Mouse (Mus musculus) right cerebral cortex, postnatal 25 days (tissue): ENCODE results near the gene Dbndd1.
"Not testable (repeated sequence)": the region's sequence is repeated elsewhere in the genome, so short reads cannot be mapped to it uniquely, and the experiment has no call there.

Experiments
- DNase-seq: peaks from one replicate; pipeline ENCODE4 v3.0.0; 2022

Dbndd1 gene

GRCm38 (mm10) chr8:123514781-123515539, at the start of gene Dbndd1:
Dbndd1 (minus strand) TSS chr8:123515463.
- peak; percentile 62 for DNase-seq

DNA sequence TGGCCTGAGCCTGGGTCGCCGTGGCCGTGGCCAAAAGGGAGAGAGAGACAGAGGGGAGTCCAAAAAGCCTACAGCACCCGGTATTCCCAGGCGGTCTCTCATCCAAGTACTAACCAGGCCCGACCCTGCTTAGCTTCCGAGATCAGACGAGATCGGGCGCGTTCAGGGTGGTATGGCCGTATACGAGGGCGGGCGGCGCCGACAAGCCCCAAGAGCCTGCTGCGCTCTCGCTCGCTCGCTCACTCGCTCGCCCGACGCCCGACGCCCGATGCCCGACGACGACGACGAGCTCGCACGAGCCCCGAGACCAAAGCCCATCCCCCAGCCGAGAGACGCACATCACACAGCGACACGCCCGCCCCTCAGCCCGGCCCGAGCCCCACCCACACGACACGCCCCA, 49.0 kb upstream of the Dbndd1 start:
- not testable (repeated sequence) for DNase-seq

DNA sequence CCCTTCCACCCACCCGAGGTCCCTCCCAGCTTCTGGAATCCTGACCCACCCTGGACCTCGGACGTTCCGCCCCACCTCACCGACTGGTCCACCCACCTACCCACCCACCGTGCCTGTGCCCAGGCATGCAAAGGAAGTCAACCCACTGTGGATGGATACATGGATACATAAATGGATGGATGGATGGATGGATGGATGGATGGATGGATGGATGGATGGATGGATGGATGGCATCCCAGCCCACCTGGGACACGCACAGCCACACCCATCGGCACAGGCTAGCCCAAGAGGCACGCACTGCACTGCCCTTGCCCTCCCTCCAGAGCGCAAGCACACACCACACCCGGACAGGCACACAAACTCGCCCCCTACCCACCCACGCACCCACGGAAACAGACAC, 22.4 kb upstream of the Dbndd1 start:
- DNase-seq, result not testable (repeated sequence)

- no peak for DNase-seq
These were observed 21.7 kb upstream of the Dbndd1 start for GRCm38 (mm10) chr8:123536990-123537380.

DNA sequence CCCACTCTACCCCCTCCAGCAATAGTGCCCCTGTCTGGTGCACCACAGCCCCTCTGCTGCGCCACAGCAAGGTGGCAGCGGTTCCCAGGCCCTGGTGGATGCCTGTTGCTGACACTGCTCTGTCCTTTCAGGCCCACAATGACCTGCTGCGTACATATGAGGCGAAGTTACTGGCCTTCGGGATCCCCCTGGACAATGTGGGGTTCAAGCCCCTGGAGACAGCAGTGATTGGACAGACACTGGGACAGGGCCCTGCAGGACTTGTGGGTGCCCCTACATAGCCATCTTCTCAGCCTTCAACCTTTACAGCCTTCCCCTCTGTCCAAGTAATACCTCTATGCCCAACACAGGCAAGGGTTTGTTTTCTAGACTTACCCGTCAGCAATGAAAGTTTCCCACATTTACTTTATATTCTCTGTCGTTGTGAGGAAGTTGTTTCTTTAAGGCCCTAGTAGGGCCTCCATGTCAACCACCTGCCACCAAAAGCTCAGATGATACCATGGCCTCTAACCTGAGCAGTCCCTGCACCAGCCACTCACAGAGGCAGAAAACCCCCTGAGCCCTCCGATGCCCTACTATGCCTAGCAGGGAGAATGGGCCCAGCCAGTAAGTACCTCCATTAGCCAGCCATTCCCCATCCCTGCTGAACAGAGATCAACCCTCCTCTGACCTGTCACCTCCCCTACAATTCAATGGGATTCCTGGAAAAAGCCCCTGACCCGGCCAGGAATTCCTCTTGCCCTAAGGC, 21.2 kb upstream of the Dbndd1 start:
- no peak for DNase-seq

- DNase-seq, result no peak
These were observed 12.6 kb upstream of the Dbndd1 start for GRCm38 (mm10) chr8:123527720-123528489.

DNA sequence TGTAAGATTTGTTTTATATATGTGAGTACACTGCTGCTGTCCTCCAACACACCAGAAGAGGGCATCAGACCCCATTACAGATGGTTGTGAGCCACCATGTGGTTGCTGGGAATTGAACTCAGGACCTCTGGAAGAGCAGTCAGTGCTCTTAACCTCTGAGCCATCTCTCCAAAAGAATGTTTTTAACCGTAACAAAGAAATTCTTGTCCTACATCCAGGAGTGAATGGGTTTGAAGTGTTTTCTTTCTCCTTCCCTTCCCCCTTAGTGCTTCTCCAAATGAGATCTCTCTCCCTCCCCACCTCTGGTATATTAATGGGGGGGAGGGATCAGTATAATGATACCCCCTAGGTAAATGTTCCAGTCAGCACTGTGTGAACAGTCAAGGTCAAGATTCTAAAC, 4.8 kb upstream of the Dbndd1 start:
- not testable (repeated sequence) for DNase-seq

DNA sequence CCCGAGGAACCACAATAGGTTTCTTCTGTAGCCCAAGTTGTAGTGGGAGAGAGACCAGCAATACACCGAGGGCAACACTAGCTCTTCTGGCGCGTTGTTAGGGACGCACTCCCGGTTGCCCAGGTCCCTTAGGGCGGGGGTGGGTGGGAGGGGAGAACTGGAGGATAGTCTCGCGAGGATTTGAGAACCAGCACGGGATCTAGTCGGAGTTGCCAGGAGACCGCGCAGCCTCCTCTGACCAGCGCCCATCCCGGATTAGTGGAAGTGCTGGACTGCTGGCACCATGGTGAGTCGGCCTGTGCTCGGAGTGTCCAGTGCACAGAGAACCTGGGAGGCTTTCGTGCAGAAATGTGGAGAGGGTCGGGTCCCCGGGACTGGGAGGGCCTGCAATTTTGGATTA, 3.4 kb upstream of the Dbndd1 start, which contains the start of gene Gas8:
TSS of gene Gas8 (plus strand) at position 168 of the 400 bp plus-strand sequence.
- peak; percentile 88 for DNase-seq

- no peak for DNase-seq
These were observed 2.9 kb upstream of the Dbndd1 start for GRCm38 (mm10) chr8:123518172-123518571.

DNA sequence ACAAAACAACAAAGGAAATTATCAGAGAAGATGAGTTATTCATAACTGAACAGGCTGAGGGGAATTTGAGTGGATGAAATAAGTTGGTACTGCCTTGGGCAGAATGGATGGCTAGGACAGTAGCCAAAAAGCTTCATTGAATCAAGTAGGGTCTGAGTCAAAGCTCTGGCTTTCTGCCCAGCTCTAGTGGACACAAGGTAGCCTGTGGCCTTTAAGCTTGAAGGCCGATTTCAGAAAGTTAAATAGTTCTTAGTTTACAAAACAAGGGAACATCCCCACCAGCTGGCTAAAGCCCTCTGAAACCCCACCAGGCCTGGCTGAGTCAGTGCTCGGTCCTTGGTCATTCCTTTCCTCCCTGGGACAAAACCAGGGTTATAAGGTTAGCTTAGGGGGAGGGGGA, 1.3 kb upstream of the Dbndd1 start:
- no peak for DNase-seq

- DNase-seq, result no peak
These were observed 256 bp upstream of the Dbndd1 start for GRCm38 (mm10) chr8:123515540-123515897.

GRCm38 (mm10) chr8:123514136-123514535, 1.1 kb downstream of the Dbndd1 start:
- DNase-seq, result no peak

- DNase-seq, result no peak
These were observed 4.4 kb downstream of the Dbndd1 start for GRCm38 (mm10) chr8:123510819-123511218.

- no peak for DNase-seq
These were observed 8.1 kb downstream of the Dbndd1 start for GRCm38 (mm10) chr8:123507153-123507552.

DNA sequence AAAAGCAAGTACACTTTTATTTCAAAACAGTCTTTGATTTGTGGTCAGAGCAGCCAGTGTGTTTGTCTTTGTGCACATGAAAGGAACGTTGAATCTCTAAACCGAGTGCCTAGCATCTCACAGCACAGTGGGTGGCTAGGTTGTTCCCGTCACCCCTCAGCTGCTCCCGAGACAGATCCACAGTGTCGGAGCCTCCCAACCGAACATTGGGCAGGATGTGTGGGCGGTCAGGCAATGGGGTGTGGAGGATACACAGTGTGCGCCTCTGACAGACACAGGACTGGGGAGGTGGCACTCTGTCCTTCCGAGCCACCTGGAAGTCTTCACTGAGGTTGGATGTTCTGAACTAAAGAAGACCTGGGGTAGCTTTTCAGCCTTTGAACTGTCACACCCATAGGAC, 9.6 kb downstream of the Dbndd1 start:
- DNase-seq, result no peak

DNA sequence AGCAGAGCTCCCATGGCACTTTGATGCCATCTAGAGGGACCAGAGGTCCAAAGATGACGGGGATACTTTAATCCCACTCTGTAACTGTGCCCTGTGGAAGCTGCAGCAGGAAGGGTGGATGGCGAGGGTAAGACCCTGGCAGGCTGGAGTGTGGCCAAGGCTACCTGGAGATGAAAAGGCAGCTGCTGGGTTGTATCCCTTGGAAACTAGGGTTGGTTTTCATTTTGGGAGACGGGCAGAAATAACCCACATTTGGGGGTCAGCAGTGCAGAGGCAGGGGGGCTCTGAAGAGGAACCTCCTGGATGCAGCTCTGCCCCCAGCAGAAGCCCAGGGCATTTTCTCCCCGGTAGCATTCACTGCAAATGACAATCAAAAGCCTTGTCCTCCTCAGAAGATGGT, 10.0 kb downstream of the Dbndd1 start:
- DNase-seq, result no peak

DNA sequence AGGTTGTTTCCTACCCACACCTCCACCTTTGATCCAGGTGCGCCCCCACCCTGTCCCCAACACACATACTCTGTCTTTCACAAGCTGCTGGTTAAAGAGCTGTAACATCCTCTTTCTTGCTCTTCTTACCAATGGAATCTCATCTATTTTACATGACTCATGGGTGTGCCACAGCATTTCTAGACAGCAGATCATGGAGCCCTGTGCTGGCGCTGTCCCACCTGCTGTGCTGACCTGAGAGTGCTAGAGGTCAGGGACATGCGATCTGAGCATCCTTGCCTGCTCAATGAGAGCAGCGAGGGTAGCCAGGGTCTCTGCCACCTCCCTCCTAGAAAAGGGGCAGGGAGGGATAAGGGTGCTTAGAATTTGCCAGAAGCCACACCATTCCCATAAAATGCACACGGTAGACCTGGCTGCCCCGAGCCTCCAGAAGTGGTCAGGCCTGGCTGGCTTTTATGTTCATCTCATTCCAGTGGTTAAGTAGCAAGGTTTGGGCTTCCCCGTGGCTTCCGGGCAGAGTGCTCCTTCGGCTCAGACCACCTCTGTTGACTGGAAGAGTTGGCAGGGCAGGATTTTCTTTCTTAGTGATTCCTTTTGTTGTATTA, 10.6 kb downstream of the Dbndd1 start:
- DNase-seq, result no peak

- no peak for DNase-seq
These were observed 11.3 kb downstream of the Dbndd1 start for GRCm38 (mm10) chr8:123503801-123504467.

- no peak for DNase-seq
These were observed 13.1 kb downstream of the Dbndd1 start for GRCm38 (mm10) chr8:123502192-123502591.

DNA sequence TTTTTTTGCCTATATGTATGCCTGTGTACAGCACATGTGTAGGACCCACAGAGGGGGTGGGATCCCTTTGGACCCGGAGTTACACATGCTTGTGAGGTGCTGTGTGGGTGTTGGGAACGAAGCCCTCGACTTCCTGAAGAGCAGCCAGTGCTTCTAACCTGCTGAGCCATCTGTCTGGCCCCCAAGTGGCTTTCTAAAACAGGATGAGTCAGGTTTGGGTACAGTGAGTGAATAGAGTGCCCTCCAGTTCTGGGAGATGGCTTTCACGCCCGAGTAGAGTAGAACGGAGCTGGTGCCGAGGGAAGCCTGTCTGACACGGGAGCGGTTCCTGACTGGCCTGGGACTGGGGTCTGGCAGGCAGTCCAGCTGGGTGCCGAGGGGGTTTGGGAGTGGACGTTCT, 15.7 kb downstream of the Dbndd1 start:
- no peak for DNase-seq

DNA sequence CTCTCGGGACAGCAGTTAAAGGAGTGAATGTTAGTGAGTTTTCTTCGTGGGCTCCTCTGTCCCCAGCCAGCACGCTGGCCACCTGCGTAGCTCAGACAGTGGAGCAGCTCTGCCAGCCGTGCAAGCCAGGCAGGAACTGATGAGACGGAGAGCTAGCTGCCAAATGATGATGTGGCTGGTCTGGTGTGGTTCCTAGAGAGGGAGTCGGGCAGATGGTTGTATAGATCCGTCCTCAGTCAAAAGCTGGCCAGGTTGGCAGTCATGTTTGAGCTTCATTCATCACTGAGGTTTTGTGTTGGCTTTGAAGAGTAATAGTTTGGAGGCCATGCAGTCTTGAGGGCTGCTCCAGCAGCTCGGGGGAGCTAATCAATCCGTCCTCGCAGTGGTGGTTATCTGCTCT, 16.3 kb downstream of the Dbndd1 start:
- DNase-seq, result peak; percentile 38

DNA sequence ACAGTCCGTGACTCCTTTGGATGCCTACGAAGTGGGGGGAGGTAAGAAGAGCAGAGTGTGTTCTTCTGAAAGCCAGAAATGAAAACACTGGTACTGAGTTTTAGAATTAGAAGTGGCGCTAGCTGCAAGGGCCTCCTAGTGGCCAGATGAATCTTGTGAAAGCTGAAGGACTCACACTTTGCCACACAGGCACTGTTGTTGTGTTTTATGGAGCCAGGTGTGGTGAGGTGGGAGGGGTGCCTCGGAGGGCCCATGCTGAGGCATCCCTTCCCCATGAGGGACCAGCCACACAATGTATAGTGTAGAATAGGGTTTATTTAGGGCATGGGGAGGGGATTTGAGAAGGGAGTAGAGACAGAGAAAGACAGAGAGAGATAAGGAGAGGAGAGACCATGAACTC, 17.6 kb downstream of the Dbndd1 start:
- no peak for DNase-seq

GRCm38 (mm10) chr8:123492898-123493297, 22.4 kb downstream of the Dbndd1 start:
- DNase-seq, result no peak
